Mouse (Mus musculus) urinary bladder, postnatal 4 days (tissue): Measurements from ENCODE around the gene Lingo2.

Source experiments
- DNase-seq, 2 experiments: peaks; one replicate each; pipeline ENCODE4 v3.0.0; 2021 to 2022; ENCODE audit warnings: low spot score in 2 of 2

Lingo2 gene

GRCm38 (mm10) chr4:36951150-36951954 is at the start of gene Lingo2:
TSS of gene Lingo2 (minus strand) at chr4:36951747.
- no peak for DNase-seq

GRCm38 (mm10) chr4:36973358-36973757 is 21.8 kb upstream of the Lingo2 start:
- DNase-seq: no peak

GRCm38 (mm10) chr4:36952431-36953429 is 1.2 kb upstream of the Lingo2 start:
- DNase-seq: no peak

DNA sequence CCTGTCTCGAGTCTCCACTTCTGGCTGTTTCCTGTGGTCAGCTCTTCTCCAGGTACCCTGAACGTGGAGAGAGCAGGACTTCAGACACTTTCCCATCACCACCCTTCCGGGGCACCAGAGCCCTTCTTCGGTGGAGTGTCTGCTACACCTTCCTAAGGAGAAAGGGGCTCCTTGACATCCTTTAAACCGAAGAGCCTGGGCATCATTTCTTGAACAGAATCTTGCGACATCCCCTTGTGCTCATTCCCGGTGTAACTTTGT is 338 bp upstream of the Lingo2 start:
- DNase-seq: no peak

DNA sequence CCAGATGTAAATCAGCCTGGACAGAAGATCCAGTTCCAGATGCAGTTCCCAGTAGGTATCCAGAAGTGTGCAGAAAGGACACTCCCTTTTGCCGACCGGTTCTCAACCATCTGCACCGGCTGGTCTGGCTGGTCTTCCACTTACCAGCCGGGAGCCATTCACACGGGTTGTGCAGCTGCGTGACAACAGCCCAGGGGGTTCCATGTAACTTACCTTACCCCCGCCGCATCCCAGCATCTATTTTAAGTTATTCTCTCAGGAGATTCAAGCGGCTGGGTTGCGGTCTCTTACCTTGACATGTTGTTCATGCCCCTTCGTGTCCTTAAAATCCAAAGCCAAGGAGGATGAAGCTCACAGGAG is 777 bp downstream of the Lingo2 start:
- DNase-seq: no peak

GRCm38 (mm10) chr4:36950021-36950751 is 1.4 kb downstream of the Lingo2 start:
- peak; percentile 33 to 69 for DNase-seq

DNA sequence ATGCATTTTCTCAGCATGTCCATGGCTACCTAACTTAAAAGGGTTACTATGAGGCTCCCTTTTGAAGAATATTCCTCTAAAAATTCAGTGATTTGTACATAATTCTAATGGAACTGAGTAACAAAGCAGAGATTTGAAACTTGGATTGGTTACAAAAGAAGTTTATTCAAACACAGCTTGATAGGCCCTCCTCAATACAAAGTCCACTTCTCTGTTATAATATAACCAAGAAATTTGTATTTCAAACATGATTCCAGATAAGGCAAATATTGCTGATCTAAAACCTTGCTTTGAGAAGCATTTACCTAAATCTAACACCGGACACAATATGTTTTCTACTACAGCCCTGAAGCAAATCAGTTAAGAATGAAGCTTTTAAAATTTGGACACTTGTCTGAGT is 60.7 kb downstream of the Lingo2 start:
- no peak for DNase-seq

DNA sequence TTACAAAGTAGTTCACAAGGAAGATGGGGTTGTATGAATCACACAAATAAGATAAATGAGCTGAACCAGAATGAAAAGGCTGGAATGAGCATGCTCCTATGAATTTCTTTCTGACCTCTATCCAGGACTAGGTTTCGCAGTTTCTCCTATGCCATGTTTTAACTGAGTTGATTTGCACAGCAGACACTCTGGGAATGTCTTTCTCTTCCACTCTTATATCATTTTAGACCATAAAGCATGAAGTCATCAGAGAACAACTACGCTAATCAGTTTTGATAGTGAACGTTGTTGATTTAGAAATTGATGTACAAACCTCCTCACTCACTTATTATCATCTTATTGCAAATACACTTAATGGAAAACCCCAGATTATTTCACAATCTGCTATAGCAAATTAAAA is 61.2 kb downstream of the Lingo2 start:
- DNase-seq: no peak

- DNase-seq: no peak
These were observed 76.8 kb downstream of the Lingo2 start for GRCm38 (mm10) chr4:36874781-36875180.

GRCm38 (mm10) chr4:36824982-36825381 is 126.6 kb downstream of the Lingo2 start:
- DNase-seq: no peak

DNA sequence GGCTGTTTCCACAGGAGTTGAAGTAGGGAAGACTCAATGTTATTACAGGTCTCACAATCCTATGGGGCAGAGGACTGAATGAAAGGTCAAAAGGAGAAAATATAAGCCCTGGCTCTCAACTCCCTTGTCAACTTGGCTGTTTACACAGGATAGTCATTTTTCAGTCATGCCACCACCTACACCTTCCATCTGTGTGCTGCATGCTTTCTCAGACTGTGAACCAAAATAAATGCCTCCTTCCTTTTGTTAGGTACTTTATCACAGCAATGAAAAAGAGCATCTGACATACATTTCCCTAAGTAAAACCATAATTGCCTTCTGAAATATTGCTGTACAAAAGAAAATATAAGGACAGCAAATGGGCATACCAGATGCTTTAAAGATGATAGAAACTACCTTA is 129.6 kb downstream of the Lingo2 start:
- no peak for DNase-seq

DNA sequence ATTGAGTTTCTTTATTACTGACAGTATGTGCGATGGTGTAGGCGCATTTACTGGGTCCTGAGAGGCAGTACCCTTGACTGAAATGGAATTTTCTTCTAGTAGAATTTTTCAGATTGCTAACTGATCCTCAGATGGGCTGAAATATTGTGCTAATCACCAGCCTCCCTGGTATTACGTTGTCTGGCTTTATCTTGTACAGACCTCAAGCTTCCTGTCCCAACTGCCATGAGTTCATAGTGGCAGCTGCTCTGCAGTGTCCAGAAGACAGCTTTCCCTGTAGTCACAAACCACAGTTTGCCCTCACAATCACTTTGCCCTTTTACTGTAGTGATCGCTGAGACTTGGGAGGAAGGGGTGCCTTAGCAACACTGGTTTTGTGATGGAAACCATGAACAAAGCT is 176.5 kb downstream of the Lingo2 start:
- no peak for DNase-seq

DNA sequence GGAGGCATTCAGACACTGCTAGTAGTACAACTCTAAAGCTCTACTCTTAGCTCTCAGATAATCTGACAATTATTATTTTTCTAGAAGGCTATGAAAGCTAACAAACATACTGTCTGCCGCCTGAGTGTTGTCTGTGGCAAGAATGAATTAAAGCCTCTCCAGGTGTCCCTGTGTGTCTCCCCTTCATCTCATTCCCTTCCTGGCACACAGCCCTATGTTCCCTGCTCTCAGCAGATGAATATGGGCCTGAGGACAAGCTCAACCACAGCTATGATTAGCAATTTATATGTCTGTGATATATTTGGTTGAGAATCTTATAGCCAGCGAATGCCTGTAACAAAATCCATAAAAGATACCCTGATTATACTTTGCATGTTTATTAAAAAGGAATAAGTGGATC is 220.9 kb downstream of the Lingo2 start:
- no peak for DNase-seq

DNA sequence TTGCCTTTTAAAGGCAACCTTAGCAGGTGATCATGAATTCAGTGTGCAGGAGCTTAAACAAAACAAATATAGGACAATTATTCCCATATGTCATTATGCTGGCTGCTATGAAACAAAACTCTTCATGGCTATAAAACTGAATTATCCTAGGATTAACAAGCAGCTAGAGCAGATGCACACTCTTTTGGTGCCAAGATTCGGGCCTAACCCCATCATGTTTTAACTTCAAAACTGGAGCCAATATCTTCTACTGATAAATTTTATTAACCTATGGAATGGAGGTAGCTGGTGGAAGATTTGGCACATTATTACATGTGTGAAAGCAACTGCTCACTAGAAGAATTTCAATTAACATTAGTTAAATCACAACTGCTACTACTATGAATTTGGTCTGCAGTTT is 235.1 kb downstream of the Lingo2 start:
- no peak for DNase-seq

DNA sequence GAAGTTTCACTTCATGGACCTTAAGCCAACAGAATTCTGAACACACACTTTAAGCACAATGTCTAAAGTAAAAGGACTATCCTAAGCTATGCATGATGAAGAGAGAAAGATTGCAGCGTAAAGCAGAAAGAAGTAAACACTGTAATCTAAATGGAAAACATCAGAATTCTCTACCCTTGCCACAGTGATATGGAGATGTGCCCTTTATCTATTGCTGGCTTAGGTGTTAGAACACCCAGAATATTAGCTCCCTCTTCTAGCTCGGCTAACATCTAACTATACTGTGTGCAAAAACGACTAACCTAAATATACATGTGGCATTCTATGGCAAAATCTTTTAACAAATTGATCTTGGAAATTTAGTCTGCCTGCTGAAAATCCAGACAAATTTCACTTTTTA is 252.7 kb downstream of the Lingo2 start:
- DNase-seq: no peak

DNA sequence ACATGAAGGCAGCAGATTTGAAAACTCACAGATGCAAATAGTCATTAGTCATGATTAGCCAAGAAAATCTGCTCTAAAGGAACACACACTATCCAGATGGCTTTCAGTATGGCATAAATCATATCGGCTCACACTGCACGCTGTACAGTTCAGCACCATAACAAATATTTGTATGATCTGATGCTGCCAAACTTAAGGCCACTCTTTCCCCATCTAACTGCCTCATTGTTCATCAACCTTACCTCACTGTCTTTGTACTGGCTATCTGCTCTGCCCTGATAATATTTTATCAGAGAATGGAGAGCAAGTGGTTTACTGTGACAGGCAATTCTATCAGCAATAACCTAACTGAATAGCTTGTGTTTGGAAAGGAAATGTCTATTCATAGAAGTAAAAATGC is 254.7 kb downstream of the Lingo2 start:
- no peak for DNase-seq

DNA sequence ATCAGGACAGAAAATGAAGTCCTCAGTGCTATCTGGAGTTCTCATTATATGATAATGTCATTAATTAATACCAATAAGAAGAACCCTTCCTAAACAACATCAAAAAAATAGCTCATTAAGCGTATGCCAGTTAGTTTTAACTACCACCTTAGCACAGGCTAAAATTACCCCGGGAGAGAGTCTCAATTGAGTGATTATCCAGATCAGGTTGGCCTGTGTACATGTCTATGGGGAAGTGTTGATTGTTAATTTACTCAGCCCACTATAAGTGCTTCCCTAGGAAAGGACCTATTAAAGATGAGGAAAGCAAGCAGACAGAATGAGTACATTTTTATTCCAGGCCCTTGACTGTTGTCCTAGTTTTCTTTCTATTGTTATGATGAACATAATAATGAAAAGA is 291.6 kb downstream of the Lingo2 start:
- no peak for DNase-seq

DNA sequence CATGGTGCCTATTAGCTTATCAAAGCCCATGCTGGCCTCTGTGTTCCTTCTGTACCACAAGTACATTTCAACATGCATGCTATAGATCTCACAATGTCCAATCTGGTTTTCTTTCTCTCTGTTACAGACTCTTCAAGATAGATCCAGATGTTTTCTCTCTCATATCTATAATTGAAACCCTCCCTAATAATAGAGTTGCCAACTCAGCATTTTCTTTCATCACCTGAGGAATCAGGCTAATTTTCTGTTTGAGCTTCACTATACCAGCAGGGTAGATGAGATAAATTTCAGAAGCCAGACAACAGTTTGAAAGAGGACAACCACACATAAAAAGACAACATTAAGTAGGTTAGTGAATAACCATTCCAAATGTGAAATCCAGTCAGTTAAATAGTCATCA is 303.8 kb downstream of the Lingo2 start:
- DNase-seq: no peak

DNA sequence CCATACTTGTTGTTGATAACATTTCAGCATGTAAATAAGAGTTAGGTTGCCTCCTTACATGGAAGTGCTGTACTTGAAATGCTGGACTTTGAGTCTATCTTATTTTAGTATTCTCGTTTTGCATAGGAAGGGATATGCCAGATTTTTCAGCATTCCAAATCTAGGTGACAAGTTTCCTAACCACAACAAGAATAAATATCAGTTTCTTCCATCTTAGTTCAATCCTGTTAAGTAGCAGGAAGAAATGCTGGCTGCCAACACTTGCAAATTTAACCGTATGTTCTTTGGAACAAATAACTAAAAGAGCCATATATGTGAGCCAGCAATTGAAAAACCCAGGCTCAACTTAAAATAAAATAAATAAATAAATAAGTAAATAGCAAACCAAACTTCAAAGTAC is 315.9 kb downstream of the Lingo2 start:
- no peak for DNase-seq

DNA sequence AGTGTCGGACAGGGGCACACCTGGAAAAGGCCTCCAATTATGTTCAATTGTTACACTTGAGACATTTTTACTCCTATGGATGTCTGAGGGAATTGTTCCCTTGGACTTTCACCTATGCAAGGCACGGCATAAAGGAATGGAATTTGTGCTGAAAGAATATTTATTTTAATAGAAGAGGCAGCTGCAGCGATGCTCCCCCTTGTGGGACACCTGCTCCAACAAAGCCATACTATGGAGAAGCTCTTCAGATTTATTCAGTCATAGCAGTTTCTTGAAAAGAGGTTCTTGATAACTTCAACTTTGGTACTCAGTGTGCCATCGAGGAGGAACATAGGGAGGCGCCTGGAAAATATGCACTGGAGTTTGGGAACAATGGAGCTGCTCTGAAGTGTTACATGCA is 374.7 kb downstream of the Lingo2 start:
- DNase-seq: no peak

DNA sequence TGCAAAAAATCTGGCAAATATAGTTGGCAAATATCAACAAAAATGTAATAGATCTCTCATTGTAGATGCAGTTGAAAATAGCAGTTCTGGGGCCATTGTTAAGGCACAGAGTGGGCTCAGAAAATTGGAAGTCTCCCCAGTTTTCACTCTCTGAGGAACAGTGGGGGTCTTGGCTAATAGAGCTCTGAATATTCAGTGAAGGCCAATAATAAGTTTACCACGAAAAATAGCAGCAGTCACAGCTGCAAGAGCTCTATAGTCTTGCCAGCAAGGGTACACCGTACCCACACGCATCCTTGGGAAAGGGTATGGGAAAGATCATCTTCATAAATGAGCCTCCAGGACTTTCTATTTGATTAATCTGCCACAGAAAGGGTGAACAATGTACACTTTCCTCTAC is 375.3 kb downstream of the Lingo2 start:
- no peak for DNase-seq

DNA sequence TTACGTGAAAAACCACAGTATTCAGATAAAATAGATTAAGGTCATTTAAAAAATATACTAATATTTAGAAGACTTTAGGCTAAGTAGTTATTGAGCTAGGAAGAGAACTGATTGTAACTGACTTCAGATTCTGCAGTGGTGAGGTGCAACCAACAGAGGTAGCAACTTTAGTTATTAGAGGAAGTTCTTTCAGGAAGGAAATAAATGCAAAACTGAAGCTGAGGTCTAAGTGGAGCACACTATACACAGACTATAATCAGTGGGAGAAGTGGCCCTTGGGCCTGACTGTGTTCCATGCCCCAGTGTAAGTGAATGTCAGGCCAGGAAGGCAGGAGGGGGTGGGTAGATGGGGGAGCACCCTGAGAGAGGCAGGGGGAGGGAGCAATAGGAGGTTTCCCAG is 385.0 kb downstream of the Lingo2 start:
- no peak for DNase-seq

DNA sequence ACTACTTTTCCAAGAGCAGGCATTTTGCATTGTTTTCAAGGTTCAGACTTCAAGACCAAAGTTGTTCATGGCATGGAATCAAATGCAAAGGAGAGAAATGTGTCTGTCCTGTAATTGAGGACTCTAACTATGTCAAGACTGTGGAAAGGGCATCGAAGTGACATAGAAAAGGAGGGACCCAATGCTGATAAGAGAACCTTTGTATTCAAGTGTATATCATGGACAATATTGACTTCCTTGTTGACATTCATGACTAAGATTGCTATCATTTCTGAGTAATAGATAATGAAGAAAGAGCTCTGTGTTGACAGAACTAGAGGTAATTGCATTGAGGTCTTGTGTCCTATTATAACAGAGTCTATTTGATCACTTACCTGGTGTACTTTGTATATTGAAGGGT is 390.6 kb downstream of the Lingo2 start:
- DNase-seq: no peak
